Mouse (Mus musculus) midbrain, embryonic 12.5 days (tissue): ENCODE measurements around the gene Pclaf. TPM values are rescaled to one million over a fixed set of nuclear protein-coding genes. Genes with fewer than 3 reads are reported as not detected.

Experiments used
- ATAC-seq: fragments of 200-750 bp; cut with Nextera tagmentation; 2 replicates; pipeline ENCODE4 v1.8.0; 2017; ENCODE audit warnings: low read depth, moderate TSS enrichment, moderate library complexity; ENCODE audit not compliant: low FRiP score
- H3K27ac ChIP-seq: fragments of 300-500 bp; sonication (generic); replicated peaks from 2 replicates; pipeline ENCODE4 v1.5.1; 2016; ENCODE audit warnings: mild to moderate bottlenecking
- H3K27me3 ChIP-seq: fragments of 300-500 bp; sonication (generic); 2 replicates; pipeline ENCODE4 v1.6.1; 2016; ENCODE audit warnings: mild to moderate bottlenecking
- H3K36me3 ChIP-seq: fragments of 300-500 bp; sonication (generic); 2 replicates; pipeline ENCODE4 v1.6.1; 2016
- H3K4me1 ChIP-seq: fragments of 300-500 bp; sonication (generic); 2 replicates; pipeline ENCODE4 v1.6.1; 2016
- H3K4me2 ChIP-seq: fragments of 300-500 bp; sonication (generic); replicated peaks from 2 replicates; pipeline ENCODE4 v1.6.1; 2016; ENCODE audit warnings: mild to moderate bottlenecking, moderate library complexity
- H3K4me3 ChIP-seq: fragments of 300-500 bp; sonication (generic); 2 replicates; pipeline ENCODE4 v1.5.1; 2016; ENCODE audit warnings: mild to moderate bottlenecking
- H3K9ac ChIP-seq: fragments of 300-500 bp; sonication (generic); replicated peaks from 2 replicates; pipeline ENCODE4 v1.6.1; 2016; ENCODE audit warnings: mild to moderate bottlenecking, moderate library complexity
- H3K9me3 ChIP-seq: fragments of 300-500 bp; sonication (generic); 2 replicates; pipeline ENCODE4 v1.6.1; 2016; ENCODE audit warnings: mild to moderate bottlenecking
- WGBS: fragments of 180-500 bp; shearing (Covaris S2); methylation state at CpG from one replicate; pipeline ENCODE4 v1.1.7; 2016; 5-methylcytosine and 5-hydroxymethylcytosine counted together
- polyA plus RNA-seq: library from polyadenylated mRNA; unstranded; fragments of >200 nt; fragmentation: Nextera tagmentation; extraction: Ambion mirVana; gene quantifications from 2 replicates; pipeline ENCODE4 v1.2.1, GENCODE M21; 2016

Pclaf gene
- polyA plus RNA-seq, 1 experiment from 2014 or later = 155 TPM

DNA sequence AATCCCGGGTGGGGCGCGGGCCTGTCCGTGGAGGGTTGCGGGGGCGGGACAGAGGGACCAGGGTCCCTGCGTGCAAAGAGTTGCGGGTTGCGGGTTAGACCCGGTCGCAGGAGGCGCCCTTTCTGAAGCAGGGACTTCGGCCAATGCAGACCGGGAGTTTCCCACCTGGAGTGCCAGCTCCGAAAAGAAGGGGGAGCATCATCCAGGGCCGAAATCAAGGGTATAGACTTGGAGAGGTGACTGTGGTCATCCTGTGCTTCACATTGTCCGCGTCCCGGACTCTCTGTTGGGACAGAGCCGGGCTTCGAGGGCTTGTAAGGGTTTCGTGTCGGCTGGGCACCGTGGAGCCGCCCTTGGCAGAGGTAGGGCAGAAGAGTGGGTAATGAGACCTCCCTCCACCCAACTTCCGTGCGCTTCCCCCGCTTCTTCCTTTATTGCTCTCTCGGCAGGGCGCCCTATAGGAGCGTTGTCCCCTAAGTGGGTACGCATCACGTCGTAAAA, 19.3 kb downstream of the Pclaf start:
- Histone ChIP-seq H3K4me2 (peak overlapping the region; percentile 80), H3K36me3 (peaks cover 7% of the 10 kb centered on the region; the same call in 1 of the 2 replicates), H3K27ac (peak overlapping the region; percentile 77), H3K4me3 (peak overlapping the region; percentile 89), H3K9ac (peak overlapping the region; percentile 89), H3K27me3 (no peaks in the 10 kb centered on the region), H3K9me3 (no peaks in the 10 kb centered on the region), H3K4me1 (peaks cover 17% of the 10 kb centered on the region; the same call in 1 of the 2 replicates)
- WGBS = under 1% methylated on average over 34 of the region's 34 CpGs
- no peak; the same call in 1 of the 2 replicates for ATAC-seq

DNA sequence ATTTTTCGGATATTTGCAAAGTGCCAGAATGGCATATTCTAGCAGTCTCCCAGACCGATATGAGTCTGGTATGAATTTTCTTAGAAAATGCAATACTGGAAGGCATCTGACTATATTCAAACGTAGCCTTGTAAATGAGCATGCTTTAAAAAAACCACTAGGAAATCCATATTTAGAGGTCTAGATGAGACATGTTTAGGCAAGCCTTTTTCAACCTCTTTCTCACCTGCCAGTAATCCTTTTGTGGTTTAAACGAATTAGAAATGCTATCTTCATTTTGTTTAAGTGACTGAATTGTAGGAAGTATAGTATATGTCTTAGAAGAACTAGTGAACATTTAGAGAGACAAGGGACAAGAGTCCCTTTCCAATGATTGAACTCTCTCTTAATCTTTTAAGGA, 19.8 kb downstream of the Pclaf start:
- Histone ChIP-seq H3K36me3 (0 out of 2 replicates have a peak, but pooled peaks cover 5% of the 10 kb centered on the region), H3K4me1 (peaks cover 17% of the 10 kb centered on the region; the same call in 1 of the 2 replicates), H3K9me3 (no peaks in the 10 kb centered on the region), H3K27me3 (no peaks in the 10 kb centered on the region), H3K4me2 (peak overlapping the region; percentile 80), H3K27ac (0 out of 2 replicates have a peak overlapping the region, but pooled peaks have one; percentile 77), H3K4me3 (peak overlapping the region; percentile 89), H3K9ac (peak overlapping the region; percentile 89)
- ATAC-seq = no peak
- WGBS = 12% methylated on average over 4 of the region's 4 CpGs

DNA sequence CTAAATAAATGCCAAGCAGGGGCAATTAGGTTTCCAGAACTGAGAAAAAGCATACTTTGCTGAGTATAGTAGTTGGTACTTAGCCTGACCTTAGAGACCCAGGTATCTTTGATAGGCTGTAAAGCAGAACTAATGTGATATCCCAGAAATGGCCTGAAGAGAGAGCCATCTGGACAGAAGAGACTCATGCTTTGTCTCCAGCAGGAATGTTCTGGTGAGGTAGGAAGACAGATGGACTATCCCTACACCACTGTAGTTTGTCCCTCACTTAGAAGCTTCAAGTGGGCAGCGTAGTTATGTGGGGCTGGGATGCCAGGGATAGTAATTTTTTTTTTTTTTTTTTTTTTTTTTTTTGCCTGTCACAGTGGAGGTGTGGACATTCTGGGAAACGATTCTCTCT, 23.9 kb downstream of the Pclaf start:
- WGBS = 88% methylated on average over 2 of the region's 2 CpGs
- H3K9ac ChIP-seq = no peak overlapping the region
- no peaks in the 10 kb centered on the region for H3K27me3 ChIP-seq
- no peaks in the 10 kb centered on the region for H3K36me3 ChIP-seq
- H3K4me2 ChIP-seq = no peak overlapping the region
- no peaks in the 10 kb centered on the region for H3K9me3 ChIP-seq
- H3K4me1 ChIP-seq = 0 out of 2 replicates have a peak, but pooled peaks cover 10% of the 10 kb centered on the region
- H3K27ac ChIP-seq = no peak overlapping the region
- no peak overlapping the region for H3K4me3 ChIP-seq
- no peak for ATAC-seq

DNA sequence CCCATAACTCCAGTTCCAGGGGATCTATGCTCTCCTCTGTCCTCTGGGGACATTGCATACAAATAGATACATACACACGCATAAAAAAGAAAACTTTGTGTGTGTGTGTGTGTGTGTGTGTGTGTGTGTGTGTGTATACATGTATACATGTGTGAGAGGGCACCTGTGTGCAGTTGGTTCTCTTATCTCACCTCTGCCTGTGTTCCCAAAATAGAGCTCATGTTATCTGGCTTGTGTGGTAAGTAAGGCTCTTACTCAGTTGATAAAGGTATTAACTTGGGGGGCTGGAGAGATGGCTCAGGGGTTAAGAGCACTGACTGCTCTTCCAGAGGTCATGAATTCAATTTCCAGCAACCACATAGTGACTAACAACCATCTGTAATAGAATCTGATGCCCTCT, 27.0 kb downstream of the Pclaf start:
- Histone ChIP-seq H3K27ac (no peak overlapping the region), H3K4me2 (no peak overlapping the region), H3K9me3 (no peaks in the 10 kb centered on the region), H3K4me1 (0 out of 2 replicates have a peak, but pooled peaks cover 2% of the 10 kb centered on the region), H3K4me3 (no peak overlapping the region), H3K36me3 (no peaks in the 10 kb centered on the region), H3K9ac (no peak overlapping the region), H3K27me3 (no peaks in the 10 kb centered on the region)
- ATAC-seq = no peak
- WGBS = 89% methylated on average over 1 of the region's 1 CpGs

DNA sequence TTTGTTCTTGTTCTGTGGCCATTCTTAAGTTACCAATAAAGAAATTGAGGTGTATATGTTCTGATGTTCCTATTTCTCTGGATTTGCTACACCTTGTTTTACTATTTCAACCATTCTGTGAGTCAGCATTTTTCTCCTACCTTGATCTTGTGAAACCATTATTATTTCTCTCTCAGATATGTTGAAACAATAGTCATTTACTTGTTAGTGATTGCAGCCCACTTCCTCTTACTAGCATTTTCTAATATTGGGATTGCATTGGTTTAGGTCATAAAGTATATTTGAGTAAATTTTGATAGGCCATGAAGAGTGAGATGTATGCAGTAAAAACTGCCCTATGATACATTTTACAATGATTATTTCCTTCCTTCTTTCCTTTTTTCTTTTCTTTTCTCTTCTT, 38.4 kb downstream of the Pclaf start:
- Histone ChIP-seq H3K27me3 (no peaks in the 10 kb centered on the region), H3K9ac (no peak overlapping the region), H3K27ac (no peak overlapping the region), H3K4me3 (no peak overlapping the region), H3K4me2 (no peak overlapping the region), H3K4me1 (no peaks in the 10 kb centered on the region), H3K36me3 (0 out of 2 replicates have a peak, but pooled peaks cover 2% of the 10 kb centered on the region), H3K9me3 (no peaks in the 10 kb centered on the region)
- no peak for ATAC-seq

DNA sequence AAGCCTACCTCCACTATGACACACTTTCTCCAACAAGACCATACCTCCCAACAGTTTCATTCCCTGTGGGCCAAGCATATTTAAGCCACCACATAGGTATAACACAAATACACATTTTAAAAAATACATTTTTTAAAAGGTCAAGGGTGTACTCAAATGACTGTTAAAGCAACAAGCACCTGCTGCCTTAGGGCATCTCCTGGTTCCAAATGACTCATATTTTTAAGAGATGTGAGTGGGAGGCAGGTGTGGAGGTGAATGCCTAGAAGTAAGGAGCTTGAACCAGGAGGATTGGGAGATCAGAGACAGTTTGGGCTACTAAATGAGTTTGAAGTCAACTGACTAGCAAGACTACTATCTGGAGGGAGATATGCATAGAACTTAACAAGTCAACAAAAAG, 39.8 kb downstream of the Pclaf start:
- no peak for ATAC-seq
- Histone ChIP-seq H3K27me3 (no peaks in the 10 kb centered on the region), H3K4me1 (no peaks in the 10 kb centered on the region)

DNA sequence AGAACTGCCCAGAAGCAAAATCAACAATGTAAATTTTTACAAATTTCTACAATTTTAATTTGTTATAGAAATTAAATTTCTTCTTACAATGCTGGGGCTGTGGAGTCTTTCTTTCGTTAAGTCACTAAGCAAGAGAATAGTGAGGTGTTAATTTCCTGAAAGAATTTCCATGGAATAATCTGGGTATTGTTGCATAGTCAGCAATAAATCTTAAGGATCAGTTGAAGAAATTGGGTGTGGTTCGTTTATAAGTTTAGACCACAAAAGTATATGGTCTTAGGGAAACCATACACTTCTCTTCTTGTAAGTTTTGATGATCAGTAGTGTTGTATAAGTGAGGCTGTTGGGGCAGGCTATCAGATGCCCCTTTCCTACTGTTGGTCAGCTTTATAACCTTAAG, 47.5 kb downstream of the Pclaf start:
- H3K4me1 ChIP-seq = no peaks in the 10 kb centered on the region
- no peak overlapping the region for H3K4me3 ChIP-seq
- no peak for ATAC-seq
- H3K27me3 ChIP-seq = no peaks in the 10 kb centered on the region
- no peak overlapping the region for H3K4me2 ChIP-seq
- no peaks in the 10 kb centered on the region for H3K36me3 ChIP-seq
- no peak overlapping the region for H3K27ac ChIP-seq
- WGBS = 91% methylated on average over 2 of the region's 2 CpGs
- no peaks in the 10 kb centered on the region for H3K9me3 ChIP-seq
- H3K9ac ChIP-seq = no peak overlapping the region

More for the DNA sequence above, 39.8 kb downstream of the Pclaf start:
- no peak overlapping the region for H3K9ac ChIP-seq
- H3K27ac ChIP-seq = no peak overlapping the region
- no peak overlapping the region for H3K4me2 ChIP-seq
- no peak overlapping the region for H3K4me3 ChIP-seq
- 0 out of 2 replicates have a peak, but pooled peaks cover 2% of the 10 kb centered on the region for H3K36me3 ChIP-seq
- no peaks in the 10 kb centered on the region for H3K9me3 ChIP-seq

DNA sequence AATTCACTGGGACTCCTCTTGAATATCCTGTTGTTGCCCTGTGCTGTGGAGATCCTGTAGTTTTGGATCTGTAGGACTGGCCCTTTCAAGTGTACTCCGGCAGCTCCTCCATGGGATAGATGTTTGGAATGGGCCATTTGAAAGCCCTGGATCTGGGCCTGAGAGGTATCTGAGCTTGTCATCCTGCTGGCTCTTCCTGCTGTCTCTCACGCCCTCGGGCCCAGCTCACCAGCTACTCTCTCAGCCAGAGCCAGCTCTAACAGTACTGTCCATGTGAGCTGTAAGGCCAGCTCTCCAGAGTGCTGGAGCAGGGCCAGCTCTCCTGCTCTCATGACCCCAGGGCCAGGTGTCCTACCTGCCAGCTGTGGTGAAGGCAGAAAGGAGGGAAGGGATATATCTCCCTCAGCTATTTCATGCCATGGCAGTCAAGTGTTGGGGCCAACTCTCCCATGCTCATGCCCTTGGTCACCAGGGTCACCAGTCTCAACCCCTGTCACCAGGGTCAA, 61.1 kb downstream of the Pclaf start:
- H3K4me3 ChIP-seq = no peak overlapping the region
- no peaks in the 10 kb centered on the region for H3K4me1 ChIP-seq
- ATAC-seq = no peak
- H3K27ac ChIP-seq = no peak overlapping the region
- no peaks in the 10 kb centered on the region for H3K27me3 ChIP-seq
- no peak overlapping the region for H3K4me2 ChIP-seq
- H3K9me3 ChIP-seq = no peaks in the 10 kb centered on the region
- 91% methylated on average over 3 of the region's 3 CpGs for WGBS
- H3K36me3 ChIP-seq = 0 out of 2 replicates have a peak, but pooled peaks cover 4% of the 10 kb centered on the region
- no peak overlapping the region for H3K9ac ChIP-seq

Other genes with a start within 250 kb of the Pclaf start
- gene Oaz2, start 222.2 kb upstream of the Pclaf start, polyA plus RNA-seq = 262 and 269 TPM in 2 replicates
- 12.0 and 15.4 TPM in 2 replicates for gene Zfp609, start 62.7 kb upstream of the Pclaf start, polyA plus RNA-seq
- gene Trip4, start 18.6 kb downstream of the Pclaf start, polyA plus RNA-seq = 36.7 and 39.0 TPM in 2 replicates
- gene Csnk1g1, start 18.7 kb downstream of the Pclaf start, polyA plus RNA-seq = 24.1 and 27.6 TPM in 2 replicates
- 376 and 416 TPM in 2 replicates for gene Ppib, start 170.0 kb downstream of the Pclaf start, polyA plus RNA-seq
- 3.5 and 5.2 TPM in 2 replicates for gene Snx22, start 179.5 kb downstream of the Pclaf start, polyA plus RNA-seq
- gene Snx1, start 236.3 kb downstream of the Pclaf start, polyA plus RNA-seq = 135 and 136 TPM in 2 replicates
- 126 and 133 TPM in 2 replicates for gene Ciao2a, start 236.4 kb downstream of the Pclaf start, polyA plus RNA-seq